25 mouse cellular contexts compared by ENCODE assay signal in genomic region chr5:38199686-38200085, GRCm38 (mm10).
"Had no signal": no experiment of that assay in that cellular context is flagged by ENCODE, and none has a peak within 500 bp of the region (broad histone marks: within the 10 kb centered on the region; RNA-seq: fewer than 3 reads in every experiment).

No protein-coding gene starts in this region.

- H3K27me3 ChIP-seq: heart, embryonic 13.5 days; heart, embryonic 15.5 days; hindbrain, embryonic 13.5 days; hindbrain, embryonic 15.5 days; kidney, embryonic 15.5 days; limb, embryonic 13.5 days; limb, embryonic 15.5 days had no signal

- H3K27ac ChIP-seq: heart, adult 2 months; heart, embryonic 13.5 days; heart, embryonic 15.5 days; hindbrain, embryonic 13.5 days; hindbrain, embryonic 15.5 days; hindbrain, postnatal 0 days; kidney, embryonic 15.5 days; kidney, postnatal 0 days; limb, embryonic 13.5 days; limb, embryonic 15.5 days; liver, embryonic 12.5 days; liver, embryonic 14.5 days had no signal

- H3K4me3 ChIP-seq: heart, adult 2 months; heart, embryonic 13.5 days; heart, embryonic 15.5 days; hindbrain, embryonic 13.5 days; hindbrain, embryonic 15.5 days; kidney, embryonic 15.5 days; limb, embryonic 13.5 days; limb, embryonic 15.5 days; liver, embryonic 12.5 days had no signal

- H3K4me1 ChIP-seq: heart, embryonic 13.5 days; heart, embryonic 15.5 days; hindbrain, embryonic 13.5 days; hindbrain, embryonic 15.5 days; kidney, embryonic 15.5 days; limb, embryonic 13.5 days; limb, embryonic 15.5 days; liver, embryonic 12.5 days had no signal

- DNase-seq: gastrocnemius, postnatal 14 days; gastrocnemius, postnatal 36 days; heart, adult 11 months; heart, adult 2 months; heart, postnatal 14 days; heart, postnatal 36 days; kidney, adult 11 months; kidney, adult 2 months; kidney, adult 9 months; kidney, postnatal 14 days; kidney, postnatal 36 days; layer of hippocampus, adult 9-11 months; layer of hippocampus, postnatal 36 days; left cerebral cortex, postnatal 4 days had no signal
